Mouse (Mus musculus): ENCODE measurements around the gene Aifm3. TPM values are rescaled to one million over a fixed set of nuclear protein-coding genes. Genes with fewer than 3 reads are reported as not detected.
A peak's percentile ranks its signal among the peaks of the same experiment; 100 is the strongest.
"Not testable (repeated sequence)": the region's sequence is repeated elsewhere in the genome, so short reads cannot be mapped to it uniquely, and the experiment has no call there.

The Aifm3 gene
- total RNA-seq, 2 experiments from 2014 or later = 0.34 to 0.45 TPM

- DNase-seq = no peak
- intact Hi-C loops (cut with DNase I) = loop anchor here (5.0 kb wide), 1 partner anchor 81 kb away; the partner anchor contains the start of gene Crkl
These were observed 43.4 kb downstream of the Aifm3 start for GRCm38 (mm10) chr16:17532676-17533329.

- intact Hi-C loops (cut with DNase I) = no loop called here
- DNase-seq = no peak
These were observed 47.2 kb downstream of the Aifm3 start for GRCm38 (mm10) chr16:17536584-17536983.

- intact Hi-C loops (cut with DNase I) = no loop called here
These were observed 53.2 kb downstream of the Aifm3 start for GRCm38 (mm10) chr16:17542632-17543031.

GRCm38 (mm10) chr16:17552837-17553236, 63.4 kb downstream of the Aifm3 start:
- intact Hi-C loops (cut with DNase I) = no loop called here

More at GRCm38 (mm10) chr16:17542632-17543031, 53.2 kb downstream of the Aifm3 start:
- no peak for DNase-seq

GRCm38 (mm10) chr16:17553910-17554685, 64.7 kb downstream of the Aifm3 start:
- intact Hi-C loops (cut with DNase I) = no loop called here
- DNase-seq = peak; percentile 22 to 36

More at GRCm38 (mm10) chr16:17552837-17553236, 63.4 kb downstream of the Aifm3 start:
- DNase-seq = no peak

GRCm38 (mm10) chr16:17554702-17555101, 65.3 kb downstream of the Aifm3 start:
- DNase-seq; intact Hi-C loops (cut with DNase I): not testable (repeated sequence)

- DNase-seq = no peak
- intact Hi-C loops (cut with DNase I) = loop anchor here (2.0 kb wide), 1 partner anchor 171 kb away; no protein-coding TSS in a partner anchor
These were observed 66.8 kb downstream of the Aifm3 start for GRCm38 (mm10) chr16:17556180-17556579.

- intact Hi-C loops (cut with DNase I) = loop anchor here (2.0 kb wide), 1 partner anchor 170 kb away; no protein-coding TSS in a partner anchor
- DNase-seq = no peak
These were observed 67.5 kb downstream of the Aifm3 start for GRCm38 (mm10) chr16:17556907-17557306.

Other genes with a start within 250 kb of the Aifm3 start
- gene Tmem191c, start 213.5 kb upstream of the Aifm3 start, total RNA-seq (2021) = 1 to 10 TPM; 5.0 to 5.5 TPM
- 1 to 10 TPM; 2.8 to 3.0 TPM for gene Serpind1, start 158.2 kb upstream of the Aifm3 start, total RNA-seq (2021)
- 10 to 100 TPM; 16.2 to 17.3 TPM for gene Snap29, start 83.6 kb upstream of the Aifm3 start, total RNA-seq (2021)
- 10 to 100 TPM; 55.3 to 56.7 TPM for gene Pi4ka, start 83.3 kb upstream of the Aifm3 start, total RNA-seq (2021)
- gene Crkl, start 37.6 kb upstream of the Aifm3 start, total RNA-seq (2021) = 10 to 100 TPM; 27.9 to 33.8 TPM
- 10 to 100 TPM; 38.0 to 41.8 TPM for gene Lztr1, start 19.1 kb downstream of the Aifm3 start, total RNA-seq (2021)
- 10 to 100 TPM; 17.8 to 20.0 TPM for gene Thap7, start 41.5 kb downstream of the Aifm3 start, total RNA-seq (2021)
- gene Lrrc74b, start 71.6 kb downstream of the Aifm3 start, total RNA-seq (2021) = under 1 TPM in 1 of 2 experiments, not detected in 1; 0.30 TPM
- gene P2rx6, start 72.3 kb downstream of the Aifm3 start, total RNA-seq (2021) = under 1 TPM; 0.45 to 0.69 TPM
- 1 to 10 TPM; 2.4 to 3.9 TPM for gene Slc7a4, start 93.6 kb downstream of the Aifm3 start, total RNA-seq (2021)
- gene Smpd4, start 129.7 kb downstream of the Aifm3 start, total RNA-seq (2021) = 10 to 100 TPM; 29.8 to 31.9 TPM
- gene Ccdc74a, start 156.9 kb downstream of the Aifm3 start, total RNA-seq (2021) = 1 to 10 TPM in 1 of 2 experiments, under 1 TPM in 1; 0.74 to 1.0 TPM
- 10 to 100 TPM; 34.7 to 39.1 TPM for gene Med15, start 243.3 kb downstream of the Aifm3 start, total RNA-seq (2021)